Mouse (Mus musculus) olfactory bulb, adult 2 months (tissue): ENCODE data around the gene 4930480E11Rik. TPM values are rescaled to one million over a fixed set of nuclear protein-coding genes. Genes with fewer than 3 reads are reported as not detected.
"Not testable (repeated sequence)": the region's sequence is repeated elsewhere in the genome, so short reads cannot be mapped to it uniquely, and the experiment has no call there.

ENCODE experiments used
- H3K27ac ChIP-seq: fragments of 200-500 bp; 2 replicates; pipeline ENCODE4 v1.5.1; 2012; ENCODE audit warnings: low read depth, low read length; ENCODE audit not compliant: insufficient read depth
- H3K4me1 ChIP-seq: fragments of 200-500 bp; 2 replicates; pipeline ENCODE4 v1.6.1; 2012; ENCODE audit warnings: low read length; ENCODE audit not compliant: control insufficient read depth, insufficient read depth
- H3K4me3 ChIP-seq: fragments of 200-500 bp; 2 replicates; pipeline ENCODE4 v1.5.1; 2012; ENCODE audit warnings: mild to moderate bottlenecking, low read depth, low read length, moderate library complexity; ENCODE audit not compliant: insufficient read depth
- CTCF ChIP-seq: fragments of 200-500 bp; IDR thresholded peaks from 2 replicates; pipeline ENCODE4 v1.5.1; 2012; ENCODE audit warnings: low read depth, mild to moderate bottlenecking, low read length, moderate library complexity; ENCODE audit not compliant: insufficient read depth
- WGBS: fragments of 180-500 bp; shearing (Covaris S2); methylation state at CpG from one replicate; pipeline ENCODE4 v1.1.7; 2018; 5-methylcytosine and 5-hydroxymethylcytosine counted together
- polyA plus RNA-seq: library from polyadenylated mRNA; stranded (reverse); fragments of >200 nt; gene quantifications from 2 replicates; pipeline ENCODE4 v1.2.4, GENCODE M21; 2012; ENCODE audit warnings: low replicate concordance; ENCODE audit not compliant: missing spikeins, insufficient read depth, insufficient read length

4930480E11Rik gene
- not detected in 2 replicates for polyA plus RNA-seq

GRCm38 (mm10) chrX:78369343-78369742 is at the start of gene 4930480E11Rik:
Gene 4930480E11Rik, plus strand, starts transcription at chrX:78369643.
- Histone ChIP-seq H3K27ac (no peak within 1 kb of the TSS), H3K4me3 (no peak within 1 kb of the TSS), H3K4me1 (no peaks in the 10 kb centered on the region)
- WGBS = 36% methylated on average over 1 of the region's 1 CpGs
- no peak for TF ChIP-seq CTCF

DNA sequence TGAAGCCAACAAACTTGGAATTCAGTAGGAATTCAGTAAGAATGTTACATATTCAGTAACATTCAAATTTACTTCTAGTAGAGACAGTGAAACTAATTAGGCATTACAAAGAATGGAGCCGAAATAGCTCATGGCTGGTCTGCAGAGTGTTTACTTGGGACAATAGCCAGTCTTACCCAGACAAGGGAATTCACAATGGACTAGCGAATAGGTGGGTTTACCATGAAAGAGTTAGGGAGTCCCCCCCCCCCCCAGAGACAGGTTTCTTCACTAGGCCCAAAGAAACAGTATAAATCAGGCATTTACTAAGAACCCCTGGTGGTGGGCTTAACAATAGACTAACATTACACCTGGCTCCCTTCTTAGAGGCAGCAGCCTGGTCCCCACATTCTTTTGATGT is 33.9 kb downstream of the 4930480E11Rik start:
- 50% methylated on average over 2 of the region's 2 CpGs for WGBS
- not testable (repeated sequence) for H3K27ac ChIP-seq, H3K4me3 ChIP-seq, H3K4me1 ChIP-seq

Other genes with a start within 250 kb of the 4930480E11Rik start
- not detected in 2 replicates for gene Gm5938, start 244.2 kb upstream of the 4930480E11Rik start, polyA plus RNA-seq
- gene Obp1b, start 182.9 kb upstream of the 4930480E11Rik start, polyA plus RNA-seq = not detected in 2 replicates
- gene Gm14743, start 123.7 kb upstream of the 4930480E11Rik start, polyA plus RNA-seq = not detected in 2 replicates
- not detected in 2 replicates for gene Prrg1, start 214.3 kb downstream of the 4930480E11Rik start, polyA plus RNA-seq